Mouse (Mus musculus) heart, adult 2 months (tissue): ENCODE results near the gene Scgn. TPM values are rescaled to one million over a fixed set of nuclear protein-coding genes. Genes with fewer than 3 reads are reported as not detected.

Source experiments
- DNase-seq, 2 experiments: peaks; one replicate each; pipeline ENCODE4 v3.0.0; 2021
- H3K27ac ChIP-seq: fragments of 200-600 bp; 2 replicates; pipeline ENCODE4 v1.8.1; 2022
- H3K27me3 ChIP-seq: fragments of 200-500 bp; 2 replicates; pipeline ENCODE4 v1.6.1; 2012; ENCODE audit warnings: mild to moderate bottlenecking, low read length, inconsistent platforms, mixed read lengths; ENCODE audit not compliant: control insufficient read depth, insufficient read depth
- H3K36me3 ChIP-seq: fragments of 200-500 bp; 2 replicates; pipeline ENCODE4 v1.6.1; 2012; ENCODE audit warnings: low read length, inconsistent platforms; ENCODE audit not compliant: control insufficient read depth, insufficient read depth
- H3K4me1 ChIP-seq: fragments of 200-500 bp; 2 replicates; pipeline ENCODE4 v1.6.1; 2011; ENCODE audit warnings: low read length; ENCODE audit not compliant: control insufficient read depth, insufficient read depth
- H3K4me3 ChIP-seq: fragments of 200-600 bp; 2 replicates; pipeline ENCODE4 v1.8.1; 2022
- H3K79me2 ChIP-seq: fragments of 200-500 bp; replicated peaks from 2 replicates; pipeline ENCODE4 v1.6.1; 2012; ENCODE audit warnings: mild to moderate bottlenecking, inconsistent platforms, low read length, moderate library complexity, mixed read lengths; ENCODE audit not compliant: control insufficient read depth, insufficient read depth
- H3K9ac ChIP-seq: fragments of 200-500 bp; 2 replicates; pipeline ENCODE4 v1.6.1; 2012; ENCODE audit warnings: low read depth, mild to moderate bottlenecking, control low read depth, inconsistent platforms, low read length, mixed read lengths
- CTCF ChIP-seq: fragments of 200-600 bp; IDR thresholded peaks from 2 replicates; pipeline ENCODE4 v1.8.1; 2022; ENCODE audit warnings: antibody characterized with exemption, mild to moderate bottlenecking, moderate library complexity
- EP300 ChIP-seq: fragments of 200-500 bp; IDR thresholded peaks from 2 replicates; pipeline ENCODE4 v1.6.1; 2011; ENCODE audit warnings: low read depth, low read length, control low read depth; ENCODE audit not compliant: insufficient read depth
- POLR2A ChIP-seq: fragments of 200-500 bp; IDR thresholded peaks from 2 replicates; pipeline ENCODE4 v1.6.1; 2011; ENCODE audit warnings: mild to moderate bottlenecking, low read depth, low read length, control low read depth; ENCODE audit not compliant: insufficient read depth
- WGBS: fragments of 180-500 bp; shearing (Covaris S2); methylation state at CpG from one replicate; pipeline ENCODE4 v1.1.7; 2018; 5-methylcytosine and 5-hydroxymethylcytosine counted together
- intact Hi-C: fragments of 180-260 bp; cut with DNase I; formaldehyde crosslinking; loops from one replicate; pipeline ENCODE4 v1.15.1; 2025
- polyA plus RNA-seq: library from polyadenylated mRNA; depleted of rRNA; stranded (reverse); fragments of >200 nt; gene quantifications from 2 replicates; pipeline ENCODE4 v1.2.3, GENCODE M21; 2012
- total RNA-seq, 2 experiments: library from RNA; stranded (reverse); gene quantifications; 2 replicates each; pipeline ENCODE4 v1.2.3; 2021

The Scgn gene
- total and polyA plus RNA-seq, 3 experiments: not detected

- H3K27me3 ChIP-seq: peaks cover 2% of the 10 kb centered on the region; the same call in 1 of the 2 replicates
- H3K4me3 ChIP-seq: no peak overlapping the region
- no peaks in the 10 kb centered on the region for H3K4me1 ChIP-seq
- 42% methylated on average over 5 of the region's 5 CpGs for WGBS
- H3K27ac ChIP-seq: no peak overlapping the region
- H3K79me2 ChIP-seq: no peaks in the 10 kb centered on the region
- H3K36me3 ChIP-seq: no peaks in the 10 kb centered on the region
- DNase-seq: no peak
- TF ChIP-seq POLR2A (no peak), CTCF (no peak), EP300 (no peak)
- H3K9ac ChIP-seq: no peak overlapping the region
- intact Hi-C loops: no loop called here
These were observed 563 bp downstream of the Scgn start for GRCm38 (mm10) chr13:23990451-23990850.

GRCm38 (mm10) chr13:23985130-23985529, 5.9 kb downstream of the Scgn start:
- intact Hi-C loops: no loop called here
- no peaks in the 10 kb centered on the region for H3K79me2 ChIP-seq
- H3K36me3 ChIP-seq: no peaks in the 10 kb centered on the region
- H3K4me3 ChIP-seq: no peak overlapping the region
- TF ChIP-seq CTCF (no peak), EP300 (no peak), POLR2A (no peak)
- DNase-seq: no peak
- no peaks in the 10 kb centered on the region for H3K4me1 ChIP-seq
- no peak overlapping the region for H3K9ac ChIP-seq
- peaks cover under 1% of the 10 kb centered on the region; the same call in 1 of the 2 replicates for H3K27me3 ChIP-seq
- H3K27ac ChIP-seq: no peak overlapping the region
- 38% methylated on average over 3 of the region's 3 CpGs for WGBS

- intact Hi-C loops: no loop called here
- H3K4me3 ChIP-seq: no peak overlapping the region
These were observed 18.7 kb downstream of the Scgn start for GRCm38 (mm10) chr13:23972271-23972670.

GRCm38 (mm10) chr13:23971870-23972269, 19.1 kb downstream of the Scgn start:
- Histone ChIP-seq H3K79me2 (no peaks in the 10 kb centered on the region), H3K9ac (no peak overlapping the region), H3K27me3 (no peaks in the 10 kb centered on the region), H3K4me3 (no peak overlapping the region), H3K36me3 (no peaks in the 10 kb centered on the region), H3K4me1 (no peaks in the 10 kb centered on the region), H3K27ac (no peak overlapping the region)
- intact Hi-C loops: no loop called here
- WGBS: 57% methylated on average over 2 of the region's 2 CpGs
- no peak for TF ChIP-seq POLR2A
- no peak for TF ChIP-seq EP300
- TF ChIP-seq CTCF: no peak
- no peak for DNase-seq

More at GRCm38 (mm10) chr13:23972271-23972670, 18.7 kb downstream of the Scgn start:
- TF ChIP-seq CTCF: no peak
- TF ChIP-seq EP300: no peak
- TF ChIP-seq POLR2A: no peak
- Histone ChIP-seq H3K79me2 (no peaks in the 10 kb centered on the region), H3K36me3 (no peaks in the 10 kb centered on the region), H3K4me1 (no peaks in the 10 kb centered on the region), H3K27me3 (no peaks in the 10 kb centered on the region), H3K9ac (no peak overlapping the region), H3K27ac (no peak overlapping the region)
- WGBS: 43% methylated on average over 5 of the region's 5 CpGs
- no peak for DNase-seq

GRCm38 (mm10) chr13:23964909-23965308, 26.1 kb downstream of the Scgn start:
- H3K79me2 ChIP-seq: no peaks in the 10 kb centered on the region
- no peaks in the 10 kb centered on the region for H3K36me3 ChIP-seq
- no peaks in the 10 kb centered on the region for H3K4me1 ChIP-seq
- TF ChIP-seq EP300 (no peak), POLR2A (no peak), CTCF (no peak)
- no peak overlapping the region for H3K4me3 ChIP-seq
- no peak for DNase-seq
- no peak overlapping the region for H3K9ac ChIP-seq
- no peak overlapping the region for H3K27ac ChIP-seq
- H3K27me3 ChIP-seq: no peaks in the 10 kb centered on the region
- intact Hi-C loops: no loop called here
- WGBS: 46% methylated on average over 2 of the region's 2 CpGs

GRCm38 (mm10) chr13:23959776-23960175, 31.2 kb downstream of the Scgn start:
- no peak for DNase-seq
- Histone ChIP-seq H3K4me1 (no peaks in the 10 kb centered on the region), H3K9ac (no peak overlapping the region), H3K4me3 (no peak overlapping the region), H3K36me3 (no peaks in the 10 kb centered on the region), H3K27ac (no peak overlapping the region), H3K79me2 (no peaks in the 10 kb centered on the region), H3K27me3 (no peaks in the 10 kb centered on the region)
- TF ChIP-seq EP300: no peak
- TF ChIP-seq POLR2A: no peak
- no peak for TF ChIP-seq CTCF
- intact Hi-C loops: no loop called here
- WGBS: 37% methylated on average over 2 of the region's 2 CpGs
